Comparison of ENCODE assay signal across 20 mouse cellular contexts in the genomic region with DNA sequence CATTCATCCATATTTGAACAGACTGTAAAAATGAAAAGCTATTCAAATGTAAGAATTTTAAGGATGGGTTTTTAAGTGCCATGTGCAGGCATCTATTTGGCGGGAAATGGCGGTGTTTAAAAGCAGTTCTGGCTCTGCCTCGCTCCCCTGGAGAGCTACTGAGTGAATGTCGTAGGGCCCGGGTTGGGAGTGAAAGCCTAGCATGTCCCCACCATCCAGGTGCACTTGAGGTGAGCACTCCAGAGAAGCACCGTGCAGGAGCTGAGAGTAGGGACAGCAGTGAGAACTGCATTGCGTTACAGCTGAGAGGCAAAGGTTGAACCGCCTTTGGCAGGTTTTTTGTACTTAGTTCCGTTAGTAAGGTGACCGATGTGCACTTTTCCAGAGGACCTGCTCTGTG.
DNase-seq lines count a peak whose midpoint lies in the region; ATAC-seq lines count a peak whose summit lies in the region.
"Had no signal": no experiment of that assay in that cellular context is flagged by ENCODE, and none has a peak within 500 bp of the region (broad histone marks: within the 10 kb centered on the region; RNA-seq: fewer than 3 reads in every experiment).

No protein-coding gene starts in this region.

- no peak overlapping the region for H3K4me2 ChIP-seq in heart, embryonic 11.5 days
- no peak overlapping the region for H3K4me2 ChIP-seq in midbrain, embryonic 14.5 days (ENCODE audit: low read length)
- H3K4me2 ChIP-seq: embryonic facial prominence, embryonic 12.5 days; forebrain, embryonic 15.5 days; heart, embryonic 15.5 days; hindbrain, embryonic 14.5 days had no signal

- no peaks in the 10 kb centered on the region; the same call in 1 of the 2 replicates for H3K36me3 ChIP-seq in heart, embryonic 11.5 days (ENCODE audit: control insufficient read depth, insufficient read depth, low read length)
- no peaks in the 10 kb centered on the region; the same call in 1 of the 2 replicates for H3K36me3 ChIP-seq in midbrain, embryonic 14.5 days (ENCODE audit: control insufficient read depth, insufficient read depth, low read length)
- H3K36me3 ChIP-seq: embryonic facial prominence, embryonic 12.5 days; forebrain, embryonic 15.5 days; heart, embryonic 15.5 days had no signal

- no peak overlapping the region for H3K27ac ChIP-seq in heart, embryonic 11.5 days (ENCODE audit: low read depth, low read length)
- H3K27ac ChIP-seq in midbrain, embryonic 14.5 days (replicated peaks; ENCODE audit: low read depth, low read length) = no peak overlapping the region
- H3K27ac ChIP-seq: embryonic facial prominence, embryonic 12.5 days; forebrain, embryonic 15.5 days; heart, embryonic 10.5 days; heart, embryonic 15.5 days; hindbrain, embryonic 14.5 days had no signal

- no peaks in the 10 kb centered on the region for H3K27me3 ChIP-seq in heart, embryonic 11.5 days (ENCODE audit: control insufficient read depth, insufficient read depth, low read length)
- H3K27me3 ChIP-seq in midbrain, embryonic 14.5 days (ENCODE audit: control insufficient read depth, insufficient read depth, low read length) = no peaks in the 10 kb centered on the region
- H3K27me3 ChIP-seq: embryonic facial prominence, embryonic 12.5 days; forebrain, embryonic 15.5 days; heart, embryonic 15.5 days had no signal

- no peak overlapping the region for H3K9ac ChIP-seq in heart, embryonic 11.5 days (ENCODE audit: low read depth, low read length)
- no peak overlapping the region for H3K9ac ChIP-seq in midbrain, embryonic 14.5 days (replicated peaks; ENCODE audit: low read length)
- H3K9ac ChIP-seq: embryonic facial prominence, embryonic 12.5 days; forebrain, embryonic 15.5 days; heart, embryonic 15.5 days; hindbrain, embryonic 14.5 days had no signal

- ATAC-seq in heart, embryonic 11.5 days (replicated peaks; ENCODE audit: insufficient number of reproducible peaks, low FRiP score, low TSS enrichment) = no peak
- ATAC-seq in midbrain, embryonic 14.5 days (ENCODE audit: low FRiP score, low TSS enrichment) = no peak
- ATAC-seq: forebrain, embryonic 15.5 days had no signal

- peaks cover 11% of the 10 kb centered on the region for H3K4me1 ChIP-seq in heart, embryonic 11.5 days (ENCODE audit: control insufficient read depth, insufficient read depth, low read length)
- H3K4me1 ChIP-seq in midbrain, embryonic 14.5 days (ENCODE audit: control insufficient read depth, insufficient read depth, low read length) = no peaks in the 10 kb centered on the region
- H3K4me1 ChIP-seq: embryonic facial prominence, embryonic 12.5 days had no signal

- peak; percentile 84 for DNase-seq in heart, adult 11 months
- peak; percentile 25 to 49 for DNase-seq in kidney, postnatal 25 days
- no peak for DNase-seq in kidney, postnatal 4 days
- DNase-seq in lung, postnatal 10 days = peak; percentile 21
- DNase-seq in lung, postnatal 14 days = no peak
- DNase-seq in midbrain, embryonic 14.5 days = no peak
- DNase-seq: B cell, adult 2 months; cerebellum, adult 11-12 months; cerebellum, adult 9-10 months; cerebellum, postnatal 25 days; gastrocnemius, postnatal 36 days; heart, adult 18-20 months; heart, postnatal 14 days had no signal

- 88% methylated on average over 10 of the region's 10 CpGs for WGBS in heart, embryonic 11.5 days (ENCODE audit: insufficient replicate concordance)
- WGBS in midbrain, embryonic 14.5 days = 94% methylated on average over 10 of the region's 10 CpGs

- no peaks in the 10 kb centered on the region for H3K9me3 ChIP-seq in heart, embryonic 11.5 days (replicated peaks; ENCODE audit: control insufficient read depth, low read length)
- H3K9me3 ChIP-seq in midbrain, embryonic 14.5 days (ENCODE audit: control insufficient read depth, low read length) = no peaks in the 10 kb centered on the region
- H3K9me3 ChIP-seq: embryonic facial prominence, embryonic 12.5 days; forebrain, embryonic 15.5 days; G1E; heart, embryonic 10.5 days; heart, embryonic 15.5 days had no signal

- no peak overlapping the region for H3K4me3 ChIP-seq in heart, embryonic 11.5 days (ENCODE audit: low read depth, low read length)
- H3K4me3 ChIP-seq in midbrain, embryonic 14.5 days (replicated peaks; ENCODE audit: low read depth, low read length) = no peak overlapping the region
- H3K4me3 ChIP-seq: embryonic facial prominence, embryonic 12.5 days; forebrain, embryonic 15.5 days; heart, embryonic 10.5 days; heart, embryonic 15.5 days had no signal

Comparison
In these comparisons a context has a peak if more than half of its experiments do, and no peak if none do; other contexts are left out.
1. DNase-seq: peak in heart, adult 11 months (single experiment), kidney, postnatal 25 days (2 of 2) and lung, postnatal 10 days (single experiment); none in kidney, postnatal 4 days (0 of 2), lung, postnatal 14 days (single experiment) and midbrain, embryonic 14.5 days (single experiment).